Mouse (Mus musculus) brain, adult 10 weeks (tissue): ENCODE measurements around the gene Olfr340. TPM values are rescaled to one million over a fixed set of nuclear protein-coding genes. Genes with fewer than 3 reads are reported as not detected.

Source experiments
- polyA plus RNA-seq: library from polyadenylated mRNA; stranded (reverse); fragments of 350-450 nt; fragmentation: Illumina TruSeq; extraction: RNeasy Lipid Tissue Mini Kit (QIAGEN cat#74804); gene quantifications from one replicate; pipeline ENCODE4 v1.2.3, GENCODE M21; 2015; ENCODE audit warnings: low read depth, low replicate concordance

The Olfr340 gene
- not detected for polyA plus RNA-seq

GRCm38 (mm10) chr2:36452287-36452686 is at the start of gene Olfr340:
Gene Olfr340 (plus strand): TSS chr2:36452587.

GRCm38 (mm10) chr2:36418647-36419046 is 33.7 kb upstream of the Olfr340 start, which contains the start of gene Olfr339:
Gene Olfr339 (plus strand): TSS chr2:36418947.

GRCm38 (mm10) chr2:36482368-36482767 is 30.0 kb downstream of the Olfr340 start, which contains the start of gene Olfr341:
Gene Olfr341 (minus strand): TSS chr2:36482468.

Other genes with a start within 250 kb of the Olfr340 start
- gene Ptgs1, start 222.2 kb upstream of the Olfr340 start, polyA plus RNA-seq = 12.2 TPM
- gene Olfr338, start 79.1 kb upstream of the Olfr340 start, polyA plus RNA-seq = not detected
- gene Olfr339, start 33.6 kb upstream of the Olfr340 start, polyA plus RNA-seq = not detected
- not detected for gene Olfr341, start 29.9 kb downstream of the Olfr340 start, polyA plus RNA-seq
- not detected for gene Olfr342, start 72.4 kb downstream of the Olfr340 start, polyA plus RNA-seq
- not detected for gene Olfr344, start 114.1 kb downstream of the Olfr340 start, polyA plus RNA-seq
- not detected for gene Olfr345, start 187.5 kb downstream of the Olfr340 start, polyA plus RNA-seq
- gene Olfr346, start 233.2 kb downstream of the Olfr340 start, polyA plus RNA-seq = not detected